Mouse (Mus musculus) lung, embryonic 16.5 days (tissue): ENCODE results near the gene Ak8. TPM values are rescaled to one million over a fixed set of nuclear protein-coding genes. Genes with fewer than 3 reads are reported as not detected.
A peak's percentile ranks its signal among the peaks of the same experiment; 100 is the strongest.

Source experiments
- ATAC-seq: fragments of 200-750 bp; cut with Nextera tagmentation; 2 replicates; pipeline ENCODE4 v1.8.0; 2017; ENCODE audit warnings: low read depth, mild to moderate bottlenecking, moderate library complexity
- H3K27ac ChIP-seq: fragments of 300-500 bp; sonication (generic); 2 replicates; pipeline ENCODE4 v1.5.1; 2014; ENCODE audit warnings: mild to moderate bottlenecking, control low read depth, low read length
- H3K27me3 ChIP-seq: fragments of 300-500 bp; sonication (generic); 2 replicates; pipeline ENCODE4 v1.6.1; 2014; ENCODE audit warnings: low read depth, low read length, mixed read lengths; ENCODE audit not compliant: control insufficient read depth, insufficient read depth
- H3K36me3 ChIP-seq: fragments of 300-500 bp; sonication (generic); 2 replicates; pipeline ENCODE4 v1.6.1; 2014; ENCODE audit warnings: low read length; ENCODE audit not compliant: control insufficient read depth, insufficient read depth
- H3K4me1 ChIP-seq: fragments of 300-500 bp; sonication (generic); replicated peaks from 2 replicates; pipeline ENCODE4 v1.6.1; 2014; ENCODE audit warnings: low read length, mixed read lengths; ENCODE audit not compliant: control insufficient read depth, insufficient read depth
- H3K4me2 ChIP-seq: fragments of 300-500 bp; sonication (generic); 2 replicates; pipeline ENCODE4 v1.6.1; 2014; ENCODE audit warnings: low read depth, low read length, control low read depth
- H3K4me3 ChIP-seq: fragments of 300-500 bp; sonication (generic); 2 replicates; pipeline ENCODE4 v1.5.1; 2014; ENCODE audit warnings: mild to moderate bottlenecking, low read length, control low read depth
- H3K9ac ChIP-seq: fragments of 300-500 bp; sonication (generic); 2 replicates; pipeline ENCODE4 v1.6.1; 2014; ENCODE audit warnings: low read length, control low read depth
- H3K9me3 ChIP-seq: fragments of 300-500 bp; sonication (generic); 2 replicates; pipeline ENCODE4 v1.6.1; 2016; ENCODE audit warnings: low read length; ENCODE audit not compliant: control insufficient read depth
- WGBS: fragments of 180-500 bp; shearing (Covaris S2); extraction: QIAGEN DNeasy Blood & Tissue Kit; methylation state at CpG from one replicate; pipeline ENCODE4 v1.1.7; 2014; 5-methylcytosine and 5-hydroxymethylcytosine counted together
- polyA plus RNA-seq: library from polyadenylated mRNA; unstranded; fragments of >200 nt; fragmentation: Nextera tagmentation; extraction: Ambion mirVana; gene quantifications from 2 replicates; pipeline ENCODE4 v1.2.1, GENCODE M21; 2015

Gene Ak8
- polyA plus RNA-seq, 1 experiment from 2014 or later = 4.7 TPM

GRCm38 (mm10) chr2:28839501-28840221 is 139.7 kb downstream of the Ak8 start:
- peak overlapping the region; percentile 58 for H3K27ac ChIP-seq
- peaks cover 5% of the 10 kb centered on the region for H3K36me3 ChIP-seq
- H3K4me1 ChIP-seq = peaks cover 28% of the 10 kb centered on the region
- under 1% methylated on average over 52 of the region's 53 CpGs for WGBS
- peak overlapping the region; percentile 89 for H3K9ac ChIP-seq
- no peaks in the 10 kb centered on the region for H3K27me3 ChIP-seq
- H3K9me3 ChIP-seq = no peaks in the 10 kb centered on the region
- H3K4me3 ChIP-seq = peak overlapping the region; percentile 86
- ATAC-seq = peak; percentile 38; the same call in 1 of the 2 replicates
- H3K4me2 ChIP-seq = peak overlapping the region; percentile 86

- H3K27me3 ChIP-seq = no peaks in the 10 kb centered on the region
- H3K9ac ChIP-seq = peak within 1 kb of the TSS; percentile 89
- peak within 1 kb of the TSS; percentile 86 for H3K27ac ChIP-seq
- H3K4me1 ChIP-seq = peaks cover 28% of the 10 kb centered on the region
- WGBS = 0% methylated on average over 63 of the region's 63 CpGs
- ATAC-seq = peak; percentile 95
- H3K4me3 ChIP-seq = peak within 1 kb of the TSS; percentile 86
- H3K9me3 ChIP-seq = no peaks in the 10 kb centered on the region
- H3K36me3 ChIP-seq = peaks cover 4% of the 10 kb centered on the region; the same call in 1 of the 2 replicates
- H3K4me2 ChIP-seq = peak within 1 kb of the TSS; percentile 86
These were observed 140.4 kb downstream of the Ak8 start, which contains the start of the genes Gtf3c4 and Ddx31 for GRCm38 (mm10) chr2:28840222-28840951. Gtf3c4 (minus strand) TSS chr2:28840360. Ddx31 (plus strand) TSS chr2:28840406.

GRCm38 (mm10) chr2:28842042-28842441 is 142.1 kb downstream of the Ak8 start:
- no peaks in the 10 kb centered on the region for H3K9me3 ChIP-seq
- no peak for ATAC-seq
- H3K4me1 ChIP-seq = peaks cover 17% of the 10 kb centered on the region
- H3K4me2 ChIP-seq = peak overlapping the region; percentile 86; the same call in 1 of the 2 replicates
- no peaks in the 10 kb centered on the region for H3K27me3 ChIP-seq
- WGBS = 74% methylated on average over 3 of the region's 3 CpGs
- no peak overlapping the region for H3K27ac ChIP-seq
- H3K4me3 ChIP-seq = no peak overlapping the region
- no peak overlapping the region for H3K9ac ChIP-seq
- peaks cover 9% of the 10 kb centered on the region for H3K36me3 ChIP-seq

GRCm38 (mm10) chr2:28848879-28849278 is 148.9 kb downstream of the Ak8 start:
- 86% methylated on average over 2 of the region's 2 CpGs for WGBS
- peaks cover 22% of the 10 kb centered on the region for H3K36me3 ChIP-seq
- no peak overlapping the region for H3K9ac ChIP-seq
- H3K4me1 ChIP-seq = no peaks in the 10 kb centered on the region
- H3K4me3 ChIP-seq = no peak overlapping the region
- H3K4me2 ChIP-seq = no peak overlapping the region
- ATAC-seq = no peak
- no peaks in the 10 kb centered on the region for H3K9me3 ChIP-seq
- H3K27me3 ChIP-seq = no peaks in the 10 kb centered on the region
- H3K27ac ChIP-seq = no peak overlapping the region

GRCm38 (mm10) chr2:28852594-28852993 is 152.6 kb downstream of the Ak8 start:
- ATAC-seq = no peak
- Histone ChIP-seq H3K27me3 (no peaks in the 10 kb centered on the region), H3K9ac (no peak overlapping the region), H3K9me3 (no peaks in the 10 kb centered on the region), H3K4me2 (no peak overlapping the region), H3K27ac (no peak overlapping the region), H3K36me3 (peaks cover 8% of the 10 kb centered on the region), H3K4me3 (no peak overlapping the region), H3K4me1 (no peaks in the 10 kb centered on the region)
- WGBS = 87% methylated on average over 3 of the region's 3 CpGs

GRCm38 (mm10) chr2:28855773-28856172 is 155.8 kb downstream of the Ak8 start:
- H3K9me3 ChIP-seq = no peaks in the 10 kb centered on the region
- no peak overlapping the region for H3K27ac ChIP-seq
- no peak overlapping the region for H3K9ac ChIP-seq
- no peaks in the 10 kb centered on the region for H3K27me3 ChIP-seq
- 97% methylated on average over 2 of the region's 2 CpGs for WGBS
- H3K36me3 ChIP-seq = no peaks in the 10 kb centered on the region; the same call in none of the 2 replicates
- H3K4me3 ChIP-seq = no peak overlapping the region
- no peak for ATAC-seq
- no peak overlapping the region for H3K4me2 ChIP-seq
- no peaks in the 10 kb centered on the region for H3K4me1 ChIP-seq

GRCm38 (mm10) chr2:28859303-28859702 is 159.3 kb downstream of the Ak8 start:
- Histone ChIP-seq H3K27me3 (no peaks in the 10 kb centered on the region), H3K4me1 (no peaks in the 10 kb centered on the region), H3K4me2 (no peak overlapping the region), H3K27ac (no peak overlapping the region), H3K9me3 (no peaks in the 10 kb centered on the region), H3K9ac (no peak overlapping the region), H3K4me3 (no peak overlapping the region), H3K36me3 (peaks cover 14% of the 10 kb centered on the region)
- 86% methylated on average over 4 of the region's 4 CpGs for WGBS
- no peak for ATAC-seq

GRCm38 (mm10) chr2:28860678-28861423 is 160.9 kb downstream of the Ak8 start:
- ATAC-seq = no peak

More at GRCm38 (mm10) chr2:28860678-28861423, 160.9 kb downstream of the Ak8 start:
- Histone ChIP-seq H3K27ac (no peak overlapping the region), H3K36me3 (peaks cover 16% of the 10 kb centered on the region), H3K4me2 (no peak overlapping the region), H3K9me3 (no peaks in the 10 kb centered on the region), H3K27me3 (no peaks in the 10 kb centered on the region), H3K4me3 (no peak overlapping the region), H3K9ac (no peak overlapping the region), H3K4me1 (no peaks in the 10 kb centered on the region)
- 91% methylated on average over 8 of the region's 8 CpGs for WGBS
